Mouse (Mus musculus) small intestine, adult 2 months (tissue): Measurements from ENCODE around the gene Rnf216.

Source experiments
- CTCF ChIP-seq: fragments of 200-500 bp; IDR thresholded peaks from 2 replicates; pipeline ENCODE4 v1.5.1; 2012; ENCODE audit warnings: low read depth, mild to moderate bottlenecking, control low read depth, inconsistent platforms, low read length, moderate library complexity, mixed read lengths; ENCODE audit not compliant: insufficient replicate concordance, insufficient read length; ENCODE audit errors: extremely low read depth
- POLR2A ChIP-seq: fragments of 200-500 bp; IDR thresholded peaks from 2 replicates; pipeline ENCODE4 v1.6.1; 2012; ENCODE audit warnings: low read depth, mild to moderate bottlenecking, control low read depth, inconsistent platforms, low read length, moderate library complexity

DNA sequence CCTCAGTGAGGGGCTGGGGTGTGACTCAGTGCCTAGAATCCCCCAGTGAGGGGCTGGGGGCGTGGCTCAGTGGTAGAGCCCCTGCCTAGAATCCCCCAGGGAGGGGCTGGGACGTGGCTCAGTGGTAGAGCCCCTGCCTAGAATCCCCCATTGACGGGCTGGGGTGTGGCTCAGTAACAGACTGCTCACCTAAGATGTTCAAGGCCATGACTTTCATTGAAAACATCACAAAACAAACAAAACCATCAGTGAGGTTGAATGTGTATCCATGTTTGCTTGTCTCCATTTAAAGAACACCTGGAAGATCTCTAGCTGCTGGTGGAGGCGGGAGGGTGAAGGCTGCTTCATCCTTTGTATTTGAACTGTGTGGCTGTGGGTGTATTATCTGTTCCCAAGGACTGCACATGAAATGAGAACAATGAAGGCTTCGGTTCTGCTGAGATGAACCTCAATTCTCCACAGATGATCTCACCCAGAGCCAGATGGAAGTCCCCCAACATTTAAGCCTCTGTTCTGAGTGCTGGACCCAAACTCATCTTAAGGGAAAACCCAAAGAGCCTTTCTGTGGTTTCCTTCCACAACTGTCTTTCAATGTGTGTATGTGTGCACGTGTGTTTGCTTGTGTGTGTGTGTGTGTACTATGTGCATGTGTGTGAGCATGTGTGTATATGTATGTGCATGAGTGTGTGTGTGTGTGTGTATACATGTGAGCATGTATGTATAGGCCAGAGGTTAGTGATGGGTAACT lies 155.7 kb downstream of the Rnf216 start:
- TF ChIP-seq POLR2A (no peak), CTCF (no peak)
